Comparison of ENCODE assay signal across 9 mouse cellular contexts in genomic region chr11:102900763-102901162, GRCm38 (mm10). TPM values are rescaled to one million over a fixed set of nuclear protein-coding genes. Genes with fewer than 3 reads are reported as not detected.
DNase-seq lines count a peak whose midpoint lies in the region; ATAC-seq and TF ChIP-seq lines count a peak whose summit lies in the region.
"Had no signal": no experiment of that assay in that cellular context is flagged by ENCODE, and none has a peak within 500 bp of the region (broad histone marks: within the 10 kb centered on the region; RNA-seq: fewer than 3 reads in every experiment).

Gene Gfap, minus strand, starts transcription at chr11:102900912.

- no peak within 1 kb of the TSS for H3K9ac ChIP-seq in forebrain, postnatal 0 days
- H3K9ac ChIP-seq: limb, embryonic 15.5 days had no signal

- TF ChIP-seq CTCF in forebrain, postnatal 0 days (IDR thresholded peaks at IDR 0.05; ENCODE audit: low read depth), result peak; percentile 97

- H3K4me3 ChIP-seq in forebrain, postnatal 0 days (ENCODE audit: low read depth, low read length), result no peak within 1 kb of the TSS
- H3K4me3 ChIP-seq in hindbrain, embryonic 10.5 days, result no peak within 1 kb of the TSS
- H3K4me3 ChIP-seq: limb, embryonic 15.5 days had no signal

- H3K27me3 ChIP-seq in forebrain, postnatal 0 days (ENCODE audit: insufficient read depth, low read length), result no peaks in the 10 kb centered on the region
- H3K27me3 ChIP-seq in hindbrain, embryonic 10.5 days (ENCODE audit: insufficient read depth, poor library complexity, severe bottlenecking), result peaks cover 35% of the 10 kb centered on the region

- 16% methylated on average over 7 of the region's 7 CpGs for WGBS in forebrain, postnatal 0 days
- 17% methylated on average over 7 of the region's 7 CpGs for WGBS in hindbrain, embryonic 10.5 days

- peak; percentile 56; the same call in 1 of the 2 replicates for ATAC-seq in forebrain, postnatal 0 days

- H3K27ac ChIP-seq in forebrain, postnatal 0 days (ENCODE audit: low read depth, low read length), result no peak within 1 kb of the TSS
- no peak within 1 kb of the TSS for H3K27ac ChIP-seq in hindbrain, embryonic 10.5 days
- H3K27ac ChIP-seq: limb, embryonic 15.5 days had no signal

- no peak within 1 kb of the TSS for H3K4me2 ChIP-seq in forebrain, postnatal 0 days (ENCODE audit: low read depth)
- H3K4me2 ChIP-seq: limb, embryonic 15.5 days had no signal

- H3K4me1 ChIP-seq in forebrain, postnatal 0 days (ENCODE audit: insufficient read depth), result no peaks in the 10 kb centered on the region
- H3K4me1 ChIP-seq in hindbrain, embryonic 10.5 days (replicated peaks), result peaks cover 25% of the 10 kb centered on the region
- H3K4me1 ChIP-seq: limb, embryonic 15.5 days had no signal

- H3K9me3 ChIP-seq in forebrain, postnatal 0 days (ENCODE audit: low read length), result no peaks in the 10 kb centered on the region
- H3K9me3 ChIP-seq in hindbrain, embryonic 10.5 days, result no peaks in the 10 kb centered on the region
- H3K9me3 ChIP-seq: limb, embryonic 15.5 days had no signal

- no peaks in the 10 kb centered on the region for H3K36me3 ChIP-seq in forebrain, postnatal 0 days (ENCODE audit: insufficient read depth)
- H3K36me3 ChIP-seq in hindbrain, embryonic 10.5 days, result peaks cover 10% of the 10 kb centered on the region

- peak; percentile 91 for DNase-seq in MN1 (ENCODE audit: low spot score)
- DNase-seq in cerebellum, adult 11 months, result peak; percentile 77
- DNase-seq in forebrain, postnatal 0 days, result peak; percentile 91
- peak; percentile 82 for DNase-seq in hindbrain, embryonic 10.5 days (ENCODE audit: low spot score)
- DNase-seq in layer of hippocampus, adult 9-11 months, result peak; percentile 55
- peak; percentile 70 to 86 for DNase-seq in lung, postnatal 4 days
- DNase-seq in right cerebral cortex, adult 18-20 months, result peak; percentile 65
- peak; percentile 44 for DNase-seq in urinary bladder, postnatal 10 days (ENCODE audit: low spot score)

RNA-seq across cellular contexts. Expression of gene Gfap, which starts in this region (rescaled TPM):
- 44.4 and 58.9 TPM in 2 replicates for total RNA-seq in forebrain, postnatal 0 days (2014; rRNA removed)
- polyA plus RNA-seq in forebrain, postnatal 0 days (2015; fragmentation: Nextera tagmentation; extraction: Ambion mirVana), result 31.8 and 52.6 TPM in 2 replicates
- 0.17 TPM in 1 of 2 replicates, not detected in the other for polyA plus RNA-seq in hindbrain, embryonic 10.5 days (2016; fragmentation: Nextera tagmentation; extraction: Ambion mirVana)

Comparison
In these comparisons a context has a peak if more than half of its experiments do, and no peak if none do; other contexts are left out.
1. RNA of gene Gfap (polyA plus RNA-seq): 31.8 to 52.6 TPM in forebrain, postnatal 0 days; 0.17 TPM in hindbrain, embryonic 10.5 days; every median in the first group is over 10 times any median in the second.
2. Peak in DNase-seq in hindbrain, embryonic 10.5 days; RNA of the gene not detected or under 1 TPM.
3. Peak in every context shown above with its lines, with median percentiles within 50 percentile points of each other: DNase-seq.